Mouse (Mus musculus): ENCODE results near the gene Pptc7. TPM values are rescaled to one million over a fixed set of nuclear protein-coding genes. Genes with fewer than 3 reads are reported as not detected.

Gene Pptc7
- total and polyA plus RNA-seq, 3 experiments, result 77.5 to 133 (median 108) TPM

DNA sequence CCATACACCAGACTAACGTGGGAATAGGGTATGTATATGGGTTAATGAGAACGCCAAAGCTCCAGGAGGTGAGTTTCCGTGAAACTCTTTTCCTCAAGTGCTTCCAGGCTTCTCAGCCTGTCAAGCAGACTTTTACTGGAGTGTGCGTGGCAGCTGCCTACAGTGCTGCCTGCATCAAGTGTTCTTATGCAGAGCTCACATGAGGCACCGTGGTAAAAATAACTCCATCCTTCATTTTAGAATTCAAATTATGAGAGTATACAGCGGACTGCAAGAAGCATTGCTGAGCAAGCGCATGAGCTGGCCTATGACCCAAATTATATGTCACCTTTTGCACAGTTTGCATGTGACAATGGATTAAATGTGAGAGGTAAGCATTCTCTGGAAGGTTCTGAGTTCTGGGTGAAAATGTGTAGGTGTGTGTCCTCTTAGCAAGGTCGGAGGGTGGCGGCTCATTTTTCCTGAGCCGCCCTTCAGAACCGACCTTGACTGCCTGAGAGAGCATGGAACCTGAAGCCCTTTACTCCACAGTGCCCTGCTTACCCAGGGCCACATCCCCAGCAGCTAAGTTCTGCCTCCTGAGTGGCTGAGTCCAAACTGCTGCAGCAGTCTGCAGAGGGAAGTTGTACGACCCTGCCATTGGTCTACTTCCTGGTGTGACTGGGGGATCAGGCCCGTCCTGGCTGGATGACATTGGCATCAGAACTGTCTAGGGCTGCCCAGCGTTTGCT, 35.5 kb downstream of the Pptc7 start:
- intact Hi-C loops (cut with DNase I), result no loop called here
- no peak overlapping the region for H3K4me3 ChIP-seq
- peak overlapping the region; percentile 87 for H3K27ac ChIP-seq
- no peaks in the 10 kb centered on the region; the same call in 1 of the 2 replicates for H3K79me2 ChIP-seq (replicated peaks; ENCODE audit: control insufficient read depth, insufficient read depth, low read length)
- H3K4me1 ChIP-seq (ENCODE audit: control insufficient read depth, insufficient read depth, low read length), result peaks cover 21% of the 10 kb centered on the region
- 61% methylated on average over 14 of the region's 14 CpGs for WGBS
- H3K27me3 ChIP-seq (ENCODE audit: control insufficient read depth, insufficient read depth, low read length), result no peaks in the 10 kb centered on the region
- peak; percentile 41 to 45 for DNase-seq
- H3K36me3 ChIP-seq (ENCODE audit: control insufficient read depth, insufficient read depth, low read length), result peaks cover 5% of the 10 kb centered on the region
- H3K9ac ChIP-seq (ENCODE audit: low read depth, low read length), result no peak overlapping the region
- TF ChIP-seq EP300 (IDR thresholded peaks at IDR 0.05; ENCODE audit: insufficient read depth, low read depth, low read length), result peak; percentile 33; the same call in 1 of the 2 replicates
- no peak for TF ChIP-seq POLR2A (IDR thresholded peaks at IDR 0.05; ENCODE audit: insufficient read depth, low read depth, low read length)

GRCm38 (mm10) chr5:122320205-122320781, 36.1 kb downstream of the Pptc7 start:
- TF ChIP-seq POLR2A (IDR thresholded peaks at IDR 0.05; ENCODE audit: insufficient read depth, low read depth, low read length), result no peak
- TF ChIP-seq EP300 (IDR thresholded peaks at IDR 0.05; ENCODE audit: insufficient read depth, low read depth, low read length), result no peak
- H3K36me3 ChIP-seq (ENCODE audit: control insufficient read depth, insufficient read depth, low read length), result peaks cover 5% of the 10 kb centered on the region
- H3K27me3 ChIP-seq (ENCODE audit: control insufficient read depth, insufficient read depth, low read length), result no peaks in the 10 kb centered on the region
- 48% methylated on average over 12 of the region's 12 CpGs for WGBS
- H3K9ac ChIP-seq (ENCODE audit: low read depth, low read length), result 0 out of 2 replicates have a peak overlapping the region, but pooled peaks have one; percentile 3
- DNase-seq, result no peak
- no peaks in the 10 kb centered on the region; the same call in 1 of the 2 replicates for H3K79me2 ChIP-seq (replicated peaks; ENCODE audit: control insufficient read depth, insufficient read depth, low read length)
- H3K4me1 ChIP-seq (ENCODE audit: control insufficient read depth, insufficient read depth, low read length), result peaks cover 18% of the 10 kb centered on the region
- no peak overlapping the region for H3K4me3 ChIP-seq
- peak overlapping the region; percentile 87 for H3K27ac ChIP-seq
- intact Hi-C loops (cut with DNase I), result no loop called here

DNA sequence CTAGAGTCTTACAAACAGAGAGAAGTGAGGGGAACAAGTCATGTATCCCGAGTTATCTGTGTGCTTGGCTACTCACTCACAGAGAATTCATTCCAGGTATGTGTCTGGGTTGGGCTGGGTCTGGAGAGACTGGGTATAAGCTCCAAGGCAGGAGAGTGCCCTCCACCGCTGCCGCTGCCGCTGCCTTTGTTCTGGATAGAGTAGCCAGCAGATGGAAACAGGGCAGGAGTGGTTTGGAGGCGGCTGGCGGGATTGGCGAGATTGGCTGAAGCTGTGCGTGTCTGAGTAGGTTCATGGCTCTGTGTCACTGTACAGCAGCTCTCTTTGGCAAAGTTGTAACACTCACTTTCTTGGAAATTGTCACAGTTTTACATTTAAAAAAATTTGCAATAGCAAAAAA, 39.4 kb downstream of the Pptc7 start:
- no peak for DNase-seq
- no peak for TF ChIP-seq CTCF (IDR thresholded peaks at IDR 0.05)
- Histone ChIP-seq H3K4me1 (ENCODE audit: control insufficient read depth, insufficient read depth, low read length) (peaks cover 11% of the 10 kb centered on the region; the same call in 1 of the 2 replicates), H3K27me3 (ENCODE audit: control insufficient read depth, insufficient read depth, low read length) (no peaks in the 10 kb centered on the region), H3K27ac (no peak overlapping the region), H3K79me2 (replicated peaks; ENCODE audit: control insufficient read depth, insufficient read depth, low read length) (no peaks in the 10 kb centered on the region; the same call in 1 of the 2 replicates), H3K4me3 (no peak overlapping the region), H3K36me3 (ENCODE audit: control insufficient read depth, insufficient read depth, low read length) (peaks cover 3% of the 10 kb centered on the region), H3K9ac (ENCODE audit: low read depth, low read length) (no peak overlapping the region)
- WGBS, result 57% methylated on average over 8 of the region's 8 CpGs
- intact Hi-C loops (cut with DNase I), result no loop called here

GRCm38 (mm10) chr5:122324608-122325431, 40.7 kb downstream of the Pptc7 start:
- no peaks in the 10 kb centered on the region; the same call in 1 of the 2 replicates for H3K79me2 ChIP-seq (replicated peaks; ENCODE audit: control insufficient read depth, insufficient read depth, low read length)
- H3K27me3 ChIP-seq (ENCODE audit: control insufficient read depth, insufficient read depth, low read length), result no peaks in the 10 kb centered on the region
- 66% methylated on average over 23 of the region's 23 CpGs for WGBS
- H3K4me3 ChIP-seq, result no peak overlapping the region
- no peak overlapping the region; the same call in 1 of the 2 replicates for H3K27ac ChIP-seq
- H3K4me1 ChIP-seq (ENCODE audit: control insufficient read depth, insufficient read depth, low read length), result peaks cover 11% of the 10 kb centered on the region; the same call in 1 of the 2 replicates
- intact Hi-C loops (cut with DNase I), result no loop called here
- DNase-seq, result peak in 1 of 2 experiments; percentile 50
- no peak overlapping the region for H3K9ac ChIP-seq (ENCODE audit: low read depth, low read length)
- peaks cover 3% of the 10 kb centered on the region for H3K36me3 ChIP-seq (ENCODE audit: control insufficient read depth, insufficient read depth, low read length)
- TF ChIP-seq POLR2A (IDR thresholded peaks at IDR 0.05; ENCODE audit: insufficient read depth, low read depth, low read length) (no peak), EP300 (IDR thresholded peaks at IDR 0.05; ENCODE audit: insufficient read depth, low read depth, low read length) (0 out of 2 replicates have a peak, but pooled peaks have one; percentile 64), CTCF (IDR thresholded peaks at IDR 0.05) (peak; percentile 49)

DNA sequence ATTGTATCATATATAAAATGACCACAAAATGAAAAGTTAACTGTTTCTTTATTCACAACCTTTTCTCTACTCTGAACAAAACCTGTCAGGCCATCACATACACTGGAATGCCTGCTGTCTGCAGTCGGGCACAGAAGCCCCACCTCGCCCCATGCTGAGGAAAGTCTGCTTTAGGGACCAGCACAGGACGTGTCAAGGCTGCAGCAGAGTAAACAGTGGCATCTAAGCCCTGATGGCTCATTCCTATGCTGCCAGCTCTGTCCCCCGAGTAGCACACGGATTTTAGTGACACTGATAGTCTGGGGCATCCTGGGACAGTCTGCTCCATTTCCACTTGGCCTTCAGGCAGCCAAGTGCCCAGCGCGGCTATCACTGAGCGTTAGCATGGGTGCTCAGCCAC, 41.3 kb downstream of the Pptc7 start:
- peaks cover 6% of the 10 kb centered on the region; the same call in 1 of the 2 replicates for H3K4me1 ChIP-seq (ENCODE audit: control insufficient read depth, insufficient read depth, low read length)
- intact Hi-C loops (cut with DNase I), result no loop called here
- no peak overlapping the region; the same call in 1 of the 2 replicates for H3K27ac ChIP-seq
- no peak overlapping the region for H3K9ac ChIP-seq (ENCODE audit: low read depth, low read length)
- no peaks in the 10 kb centered on the region; the same call in 1 of the 2 replicates for H3K79me2 ChIP-seq (replicated peaks; ENCODE audit: control insufficient read depth, insufficient read depth, low read length)
- no peak overlapping the region for H3K4me3 ChIP-seq
- TF ChIP-seq CTCF (IDR thresholded peaks at IDR 0.05), result no peak
- 0 out of 2 replicates have a peak, but pooled peaks have one; percentile 16 for TF ChIP-seq EP300 (IDR thresholded peaks at IDR 0.05; ENCODE audit: insufficient read depth, low read depth, low read length)
- no peak for TF ChIP-seq POLR2A (IDR thresholded peaks at IDR 0.05; ENCODE audit: insufficient read depth, low read depth, low read length)
- no peak for DNase-seq
- 63% methylated on average over 8 of the region's 8 CpGs for WGBS
- no peaks in the 10 kb centered on the region for H3K27me3 ChIP-seq (ENCODE audit: control insufficient read depth, insufficient read depth, low read length)
- H3K36me3 ChIP-seq (ENCODE audit: control insufficient read depth, insufficient read depth, low read length), result peaks cover 3% of the 10 kb centered on the region
